Mouse (Mus musculus) layer of hippocampus, postnatal 14 days (tissue): Measurements from ENCODE around the gene Med19. TPM values are rescaled to one million over a fixed set of nuclear protein-coding genes. Genes with fewer than 3 reads are reported as not detected.
"Not testable (repeated sequence)": the region's sequence is repeated elsewhere in the genome, so short reads cannot be mapped to it uniquely, and the experiment has no call there.

ENCODE experiments used
- DNase-seq, 2 experiments: peaks; one replicate each; pipeline ENCODE4 v3.0.0; 2021 to 2022; ENCODE audit warnings: low spot score in 2 of 2, mixed read lengths in 1 of 2
- total RNA-seq, 2 experiments: library from RNA; stranded (reverse); gene quantifications; 2 replicates each; pipeline ENCODE4 v1.2.3; 2021

The Med19 gene
- total RNA-seq, 2 experiments from 2014 or later = 31.4 to 32.0 TPM

DNA sequence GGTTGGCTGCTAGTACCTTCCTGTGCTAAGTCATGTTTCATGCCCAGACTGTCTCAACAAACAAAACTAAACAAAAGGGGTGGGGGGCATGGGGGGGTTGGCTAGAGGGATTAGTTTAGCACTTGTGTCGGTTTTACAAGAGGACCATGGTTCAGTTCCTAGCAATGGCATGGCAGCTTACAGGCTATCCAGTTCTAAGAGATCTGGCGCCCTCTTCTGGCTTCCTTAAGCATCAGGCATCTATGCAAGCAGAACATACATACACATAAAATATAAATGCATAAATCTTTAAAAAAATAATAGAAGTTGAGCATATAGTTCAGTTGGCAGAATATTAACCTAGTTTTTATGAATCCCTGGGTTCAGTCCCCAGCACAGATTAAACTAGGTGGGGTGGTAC, 15.3 kb upstream of the Med19 start:
- DNase-seq = no peak

DNA sequence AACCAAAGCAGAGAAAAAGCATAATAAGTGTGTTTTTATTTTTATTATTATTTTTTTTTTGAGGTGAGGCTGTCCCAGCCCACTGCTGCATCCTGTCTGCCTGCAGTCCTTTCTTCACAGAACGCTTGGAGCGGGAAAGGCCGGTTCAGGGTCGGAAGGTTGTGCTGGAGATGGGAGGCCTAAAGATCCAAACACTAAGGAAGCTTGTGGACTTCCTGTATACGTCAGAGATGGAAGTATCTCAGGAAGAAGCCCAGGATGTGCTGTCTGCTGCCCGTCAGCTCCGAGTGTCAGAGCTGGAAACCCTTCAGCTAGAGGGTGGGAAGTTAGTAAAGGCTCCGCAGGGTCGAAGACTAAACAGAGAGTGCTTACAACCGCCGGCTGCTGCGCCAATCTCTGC, 12.1 kb upstream of the Med19 start:
- no peak for DNase-seq

DNA sequence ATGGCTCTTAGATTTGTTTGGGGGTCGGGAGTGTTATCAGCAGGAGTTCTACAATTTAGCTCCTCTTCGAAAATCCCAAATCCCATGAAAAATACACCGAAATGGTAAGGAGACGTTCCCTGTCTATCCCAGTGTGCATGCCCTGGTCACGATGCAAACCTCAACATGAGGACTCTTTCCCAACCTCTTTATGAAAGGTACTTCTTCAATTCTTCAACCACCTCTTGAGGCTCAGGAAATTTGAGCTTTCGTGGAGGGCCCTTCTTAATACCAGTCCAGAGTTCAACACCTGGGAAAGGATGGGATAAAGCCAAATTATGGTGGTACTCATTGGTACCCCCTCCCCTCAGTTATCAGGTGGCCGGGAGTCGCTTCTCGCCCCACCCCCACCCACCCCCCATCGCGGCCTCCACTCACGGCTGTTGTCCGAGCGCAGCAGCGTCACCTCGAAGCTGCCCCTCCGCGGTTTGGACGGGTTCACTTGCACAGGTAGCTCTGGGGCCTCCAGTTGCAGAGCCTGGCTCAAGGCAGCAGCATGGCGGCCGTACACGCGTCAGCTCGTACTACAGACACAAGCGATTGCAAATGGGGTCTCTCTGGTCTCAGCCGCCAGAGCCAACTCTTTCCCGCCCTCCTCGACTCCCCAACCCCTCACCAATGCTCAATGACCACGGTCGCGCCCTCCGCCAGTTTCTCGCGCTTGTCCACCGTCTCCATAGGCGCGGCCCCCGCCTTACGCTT, 8.2 kb upstream of the Med19 start:
- no peak for DNase-seq

- peak; percentile 82 to 92 for DNase-seq
Measured at GRCm38 (mm10) chr2:84670569-84670933, 7.7 kb upstream of the Med19 start, which contains the start of gene Selenoh. TSS of gene Selenoh (minus strand) at chr2:84670770.

DNA sequence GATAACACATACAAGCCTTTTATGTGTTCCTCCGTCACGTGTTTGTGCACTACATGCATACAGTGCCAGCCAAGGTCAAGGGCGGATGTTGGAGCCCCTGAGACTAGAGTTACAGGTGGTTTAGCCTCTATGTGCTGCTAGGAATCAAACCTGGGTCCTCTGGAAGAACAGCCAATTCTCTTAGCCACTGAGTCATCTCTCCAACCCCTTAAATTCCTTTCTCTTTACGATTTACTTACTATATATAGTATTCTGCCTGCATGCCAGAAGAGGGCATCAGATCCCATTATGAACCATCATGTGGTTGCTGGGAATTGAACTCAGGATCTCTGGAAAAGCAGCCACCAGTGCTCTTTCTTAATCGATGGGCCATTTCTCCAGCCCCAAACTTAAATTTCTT, 6.7 kb upstream of the Med19 start:
- not testable (repeated sequence) for DNase-seq

- no peak for DNase-seq
Measured at GRCm38 (mm10) chr2:84677270-84677967, 783 bp upstream of the Med19 start.

DNA sequence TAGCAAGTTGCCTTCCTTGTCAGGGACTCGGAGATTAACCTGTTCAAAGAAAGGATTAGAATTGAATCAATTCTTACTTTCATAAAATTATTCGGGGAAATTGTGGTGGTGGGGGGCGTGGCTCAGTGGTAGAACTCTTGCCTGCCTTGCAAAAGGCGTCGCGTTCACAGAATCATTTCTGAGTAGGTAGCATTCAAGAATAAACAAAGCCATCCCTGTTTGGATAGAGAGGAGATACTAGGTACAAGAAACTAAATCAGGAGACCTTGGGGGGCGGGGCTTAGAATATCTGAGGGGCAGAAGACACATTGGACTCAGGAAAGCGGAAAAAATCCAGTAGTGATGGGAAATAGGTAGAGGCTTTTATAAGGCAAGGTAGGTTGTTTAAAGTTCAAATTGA, 814 bp downstream of the Med19 start, which contains the start of gene Tmx2:
Gene Tmx2, minus strand, starts transcription at position 125 of the 400 bp plus-strand sequence.
- DNase-seq = no peak

DNA sequence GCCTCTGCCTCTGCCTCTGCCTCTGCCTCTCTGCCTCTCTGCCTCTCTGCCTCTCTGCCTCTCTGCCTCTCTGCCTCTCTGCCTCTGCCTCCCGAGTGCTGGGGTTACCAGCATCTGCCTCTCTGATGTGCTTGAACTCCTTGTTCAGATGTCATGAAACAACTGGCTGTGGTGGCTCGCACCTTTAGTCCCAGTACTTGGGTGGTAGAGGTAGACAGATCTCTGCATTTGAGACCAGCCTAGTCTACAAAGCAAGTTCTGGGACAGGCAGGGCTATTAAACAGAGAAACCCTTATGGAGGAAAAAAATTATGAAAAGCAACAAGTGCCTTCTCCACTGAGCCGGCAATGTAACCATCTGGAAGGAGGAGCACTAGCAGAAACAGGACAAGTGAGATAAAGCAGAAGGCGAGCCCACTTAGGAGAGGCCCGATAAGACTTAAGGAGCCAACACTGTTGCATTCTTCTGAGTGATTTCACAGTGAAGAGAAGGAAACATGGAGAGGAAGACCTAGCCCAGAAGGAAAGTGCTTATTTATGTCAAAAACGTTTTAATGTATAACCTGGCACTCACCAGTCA, 4.5 kb downstream of the Med19 start:
- DNase-seq = no peak

DNA sequence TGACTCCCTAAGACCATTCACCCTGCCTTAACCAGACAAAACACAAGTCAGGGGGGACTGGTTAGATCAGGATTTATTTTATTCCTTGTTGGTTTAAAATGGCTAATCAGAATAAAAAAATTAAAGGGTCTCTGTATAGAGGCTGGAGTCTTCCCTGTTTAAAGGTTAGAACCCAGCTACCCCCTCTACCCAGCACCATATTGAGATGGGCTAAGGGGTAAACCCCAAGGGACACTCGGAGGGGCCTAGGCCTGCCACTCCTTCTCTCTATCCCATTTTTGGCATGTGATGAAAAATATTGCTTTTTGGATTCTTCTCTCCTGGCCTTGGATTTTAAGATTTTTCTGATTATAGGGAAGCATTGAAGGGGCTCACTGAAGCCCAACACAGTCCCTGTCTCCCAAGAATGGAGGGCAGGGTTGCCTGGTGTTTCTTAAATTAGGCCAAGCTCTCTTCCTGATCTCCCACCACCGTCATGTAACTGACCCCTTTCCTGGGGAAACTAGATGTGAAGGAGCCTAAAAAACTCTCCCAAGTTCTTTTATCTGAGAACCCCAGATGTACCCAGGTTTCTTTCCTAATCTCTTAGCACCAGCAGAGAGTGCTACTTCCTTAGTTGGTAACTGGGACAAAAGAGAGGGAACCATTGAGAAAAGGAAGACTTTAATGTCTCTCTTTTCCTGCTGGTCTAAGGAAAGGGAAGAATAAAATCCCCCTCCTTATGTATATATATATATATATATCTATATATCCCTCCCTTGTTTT, 10.1 kb downstream of the Med19 start:
- no peak for DNase-seq

- DNase-seq = no peak
Measured at GRCm38 (mm10) chr2:84690050-84690449, 11.8 kb downstream of the Med19 start.

GRCm38 (mm10) chr2:84695007-84695695, 16.9 kb downstream of the Med19 start:
- no peak for DNase-seq

GRCm38 (mm10) chr2:84703497-84703896, 25.3 kb downstream of the Med19 start:
- DNase-seq = no peak

GRCm38 (mm10) chr2:84704329-84704728, 26.1 kb downstream of the Med19 start:
- DNase-seq = no peak

GRCm38 (mm10) chr2:84705295-84705694, 27.1 kb downstream of the Med19 start:
- no peak for DNase-seq

GRCm38 (mm10) chr2:84707523-84707922, 29.3 kb downstream of the Med19 start:
- no peak for DNase-seq

DNA sequence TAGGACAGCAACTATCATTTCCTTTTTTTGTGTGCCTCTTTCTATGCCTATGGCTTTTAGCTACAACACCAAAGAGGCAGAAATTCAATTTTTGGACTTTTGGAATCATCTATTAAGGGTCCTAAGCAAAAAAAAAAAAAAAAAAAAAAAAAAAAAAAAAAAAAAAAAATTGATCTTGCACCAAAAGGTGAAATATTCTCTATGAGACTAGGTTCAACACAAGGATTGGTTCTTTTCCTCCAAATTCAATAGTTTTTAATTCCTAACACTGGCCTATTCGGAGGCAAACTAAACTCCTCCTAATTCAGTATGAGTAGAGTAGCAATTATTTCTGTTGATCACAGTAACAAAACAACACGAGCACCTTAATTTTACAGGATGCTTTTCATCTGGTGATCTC, 33.7 kb downstream of the Med19 start:
- DNase-seq = no peak

DNA sequence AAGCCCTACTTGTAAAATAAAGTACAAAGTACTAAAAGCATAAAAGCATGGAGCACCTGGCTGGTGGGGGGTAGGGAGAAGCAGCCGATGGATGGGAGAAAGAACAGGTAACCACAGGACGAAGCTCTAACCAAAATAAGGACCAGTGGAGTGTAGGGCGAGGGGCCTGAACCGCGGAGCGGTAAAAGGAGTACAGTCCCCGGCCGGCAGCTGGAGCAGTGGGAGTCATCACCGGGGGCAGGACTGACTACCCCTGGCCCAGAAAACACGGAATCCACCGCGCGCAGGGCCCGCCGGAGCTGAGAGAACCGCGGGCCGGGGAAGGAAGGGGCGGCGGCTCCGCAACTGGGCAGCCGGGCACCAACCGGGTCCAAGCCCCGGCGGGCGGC, 36.2 kb downstream of the Med19 start:
- peak in 1 of 2 experiments; percentile 29 for DNase-seq

GRCm38 (mm10) chr2:84714811-84715561, 36.8 kb downstream of the Med19 start, which contains the start of gene Zdhhc5:
TSS of gene Zdhhc5 (minus strand) at chr2:84715180.
- peak; percentile 99 for DNase-seq

- peak; percentile 74 to 95 for DNase-seq
Measured at GRCm38 (mm10) chr2:84715562-84716361, 37.6 kb downstream of the Med19 start.
